Mouse (Mus musculus): ENCODE measurements around the gene Wdr18. TPM values are rescaled to one million over a fixed set of nuclear protein-coding genes. Genes with fewer than 3 reads are reported as not detected.

Gene Wdr18
- polyA plus RNA-seq, 1 experiment from 2014 or later, result 107 TPM

DNA sequence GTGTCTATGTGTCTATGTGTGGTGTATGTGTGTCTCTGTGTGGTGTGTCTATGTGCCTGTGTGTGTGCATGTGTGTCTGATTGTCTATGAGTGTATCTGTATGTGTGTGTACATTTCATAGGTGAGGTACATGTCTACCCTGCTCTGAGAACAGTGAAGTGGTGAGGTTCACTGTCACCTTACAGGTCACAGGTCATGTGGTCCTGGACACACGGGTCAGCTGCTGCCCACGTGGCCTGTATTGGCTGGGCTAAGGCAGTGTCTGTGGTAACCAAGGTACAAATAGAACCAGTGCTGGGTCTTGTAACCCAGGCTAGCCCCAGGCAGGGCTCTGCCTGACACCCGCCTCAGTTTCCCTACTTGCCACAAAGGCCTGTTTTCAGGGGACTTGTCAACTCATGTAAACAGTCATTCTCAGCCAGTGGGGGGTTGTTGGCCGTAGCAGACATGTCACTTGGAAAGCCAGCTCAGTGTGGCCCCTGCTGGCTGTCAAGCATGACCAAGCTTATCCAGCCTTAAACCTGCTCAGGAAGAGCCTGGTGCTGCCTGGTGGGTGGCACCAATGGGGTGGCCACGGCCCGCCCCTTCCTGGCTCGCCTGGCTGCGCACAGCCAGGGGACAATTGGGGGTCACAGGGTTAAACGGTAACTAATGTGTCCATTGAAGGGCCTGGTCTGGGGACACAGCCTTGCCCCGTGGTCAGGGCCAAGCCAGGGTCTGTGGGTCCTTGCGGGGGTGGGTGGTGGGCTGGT lies 22.0 kb upstream of the Wdr18 start:
- peaks cover 33% of the 10 kb centered on the region for H3K4me1 ChIP-seq (ENCODE audit: control insufficient read depth, insufficient read depth, low read length)
- WGBS, result 74% methylated on average over 11 of the region's 11 CpGs
- no peak for ATAC-seq (ENCODE audit: insufficient number of reproducible peaks, insufficient read depth, low FRiP score, low read depth)
- H3K9me3 ChIP-seq (ENCODE audit: control insufficient read depth, low read depth, low read length), result no peaks in the 10 kb centered on the region
- no peak overlapping the region for H3K27ac ChIP-seq (ENCODE audit: low read length)
- no peak overlapping the region for H3K9ac ChIP-seq (replicated peaks; ENCODE audit: low read depth, low read length)
- H3K36me3 ChIP-seq (ENCODE audit: control insufficient read depth, insufficient read depth, low read length), result peaks cover 28% of the 10 kb centered on the region
- H3K27me3 ChIP-seq (ENCODE audit: control insufficient read depth, insufficient read depth, low read length), result no peaks in the 10 kb centered on the region
- H3K4me2 ChIP-seq (replicated peaks; ENCODE audit: low read depth, low read length), result no peak overlapping the region
- no peak overlapping the region for H3K4me3 ChIP-seq (ENCODE audit: low read depth, low read length)

GRCm38 (mm10) chr10:79940749-79941148 lies 19.2 kb upstream of the Wdr18 start:
- Histone ChIP-seq H3K4me2 (replicated peaks; ENCODE audit: low read depth, low read length) (no peak overlapping the region), H3K4me3 (ENCODE audit: low read depth, low read length) (no peak overlapping the region), H3K4me1 (ENCODE audit: control insufficient read depth, insufficient read depth, low read length) (peaks cover 23% of the 10 kb centered on the region), H3K27ac (ENCODE audit: low read length) (no peak overlapping the region), H3K36me3 (ENCODE audit: control insufficient read depth, insufficient read depth, low read length) (peaks cover 22% of the 10 kb centered on the region), H3K27me3 (ENCODE audit: control insufficient read depth, insufficient read depth, low read length) (no peaks in the 10 kb centered on the region), H3K9ac (replicated peaks; ENCODE audit: low read depth, low read length) (no peak overlapping the region), H3K9me3 (ENCODE audit: control insufficient read depth, low read depth, low read length) (no peaks in the 10 kb centered on the region)
- no peak for ATAC-seq (ENCODE audit: insufficient number of reproducible peaks, insufficient read depth, low FRiP score, low read depth)
- 62% methylated on average over 7 of the region's 7 CpGs for WGBS

- peak overlapping the region; percentile 55 for H3K27ac ChIP-seq (ENCODE audit: low read length)
- WGBS, result 69% methylated on average over 1 of the region's 1 CpGs
- no peaks in the 10 kb centered on the region for H3K9me3 ChIP-seq (ENCODE audit: control insufficient read depth, low read depth, low read length)
- no peak overlapping the region for H3K4me3 ChIP-seq (ENCODE audit: low read depth, low read length)
- H3K27me3 ChIP-seq (ENCODE audit: control insufficient read depth, insufficient read depth, low read length), result no peaks in the 10 kb centered on the region
- H3K4me1 ChIP-seq (ENCODE audit: control insufficient read depth, insufficient read depth, low read length), result peaks cover 25% of the 10 kb centered on the region; the same call in 1 of the 2 replicates
- no peak overlapping the region for H3K9ac ChIP-seq (replicated peaks; ENCODE audit: low read depth, low read length)
- peaks cover 15% of the 10 kb centered on the region for H3K36me3 ChIP-seq (ENCODE audit: control insufficient read depth, insufficient read depth, low read length)
- no peak for ATAC-seq (ENCODE audit: insufficient number of reproducible peaks, insufficient read depth, low FRiP score, low read depth)
- no peak overlapping the region for H3K4me2 ChIP-seq (replicated peaks; ENCODE audit: low read depth, low read length)
Measured at GRCm38 (mm10) chr10:79942988-79943387, 17.0 kb upstream of the Wdr18 start.

GRCm38 (mm10) chr10:79943471-79943901 lies 16.5 kb upstream of the Wdr18 start:
- Histone ChIP-seq H3K27me3 (ENCODE audit: control insufficient read depth, insufficient read depth, low read length) (no peaks in the 10 kb centered on the region), H3K4me2 (replicated peaks; ENCODE audit: low read depth, low read length) (no peak overlapping the region), H3K4me3 (ENCODE audit: low read depth, low read length) (no peak overlapping the region), H3K36me3 (ENCODE audit: control insufficient read depth, insufficient read depth, low read length) (peaks cover 13% of the 10 kb centered on the region; the same call in 1 of the 2 replicates), H3K4me1 (ENCODE audit: control insufficient read depth, insufficient read depth, low read length) (peaks cover 25% of the 10 kb centered on the region; the same call in 1 of the 2 replicates), H3K27ac (ENCODE audit: low read length) (peak overlapping the region; percentile 55; the same call in 1 of the 2 replicates), H3K9me3 (ENCODE audit: control insufficient read depth, low read depth, low read length) (no peaks in the 10 kb centered on the region), H3K9ac (replicated peaks; ENCODE audit: low read depth, low read length) (no peak overlapping the region)
- ATAC-seq (ENCODE audit: insufficient number of reproducible peaks, insufficient read depth, low FRiP score, low read depth), result peak; percentile 71
- WGBS, result 54% methylated on average over 9 of the region's 9 CpGs

GRCm38 (mm10) chr10:79945507-79946234 lies 14.3 kb upstream of the Wdr18 start:
- ATAC-seq (ENCODE audit: insufficient number of reproducible peaks, insufficient read depth, low FRiP score, low read depth), result peak; percentile 29
- no peak overlapping the region for H3K4me3 ChIP-seq (ENCODE audit: low read depth, low read length)
- H3K4me2 ChIP-seq (replicated peaks; ENCODE audit: low read depth, low read length), result peak overlapping the region; percentile 14; the same call in 1 of the 2 replicates
- H3K27me3 ChIP-seq (ENCODE audit: control insufficient read depth, insufficient read depth, low read length), result no peaks in the 10 kb centered on the region
- WGBS, result 32% methylated on average over 16 of the region's 16 CpGs
- peaks cover 31% of the 10 kb centered on the region for H3K36me3 ChIP-seq (ENCODE audit: control insufficient read depth, insufficient read depth, low read length)
- no peak overlapping the region for H3K9ac ChIP-seq (replicated peaks; ENCODE audit: low read depth, low read length)
- no peaks in the 10 kb centered on the region for H3K9me3 ChIP-seq (ENCODE audit: control insufficient read depth, low read depth, low read length)
- peak overlapping the region; percentile 55 for H3K27ac ChIP-seq (ENCODE audit: low read length)
- peaks cover 25% of the 10 kb centered on the region; the same call in 1 of the 2 replicates for H3K4me1 ChIP-seq (ENCODE audit: control insufficient read depth, insufficient read depth, low read length)

- no peaks in the 10 kb centered on the region for H3K27me3 ChIP-seq (ENCODE audit: control insufficient read depth, insufficient read depth, low read length)
- peak overlapping the region; percentile 55; the same call in 1 of the 2 replicates for H3K27ac ChIP-seq (ENCODE audit: low read length)
- H3K4me2 ChIP-seq (replicated peaks; ENCODE audit: low read depth, low read length), result peak overlapping the region; percentile 11; the same call in 1 of the 2 replicates
- H3K9ac ChIP-seq (replicated peaks; ENCODE audit: low read depth, low read length), result no peak overlapping the region
- H3K4me3 ChIP-seq (ENCODE audit: low read depth, low read length), result no peak overlapping the region
- peaks cover 25% of the 10 kb centered on the region; the same call in 1 of the 2 replicates for H3K4me1 ChIP-seq (ENCODE audit: control insufficient read depth, insufficient read depth, low read length)
- H3K36me3 ChIP-seq (ENCODE audit: control insufficient read depth, insufficient read depth, low read length), result peaks cover 36% of the 10 kb centered on the region
- H3K9me3 ChIP-seq (ENCODE audit: control insufficient read depth, low read depth, low read length), result no peaks in the 10 kb centered on the region
- 17% methylated on average over 7 of the region's 7 CpGs for WGBS
- peak; percentile 43; the same call in 1 of the 2 replicates for ATAC-seq (ENCODE audit: insufficient number of reproducible peaks, insufficient read depth, low FRiP score, low read depth)
Measured at GRCm38 (mm10) chr10:79946752-79947322, 13.1 kb upstream of the Wdr18 start.

- H3K4me3 ChIP-seq (ENCODE audit: low read depth, low read length), result no peak overlapping the region
- H3K4me2 ChIP-seq (replicated peaks; ENCODE audit: low read depth, low read length), result no peak overlapping the region
- H3K9me3 ChIP-seq (ENCODE audit: control insufficient read depth, low read depth, low read length), result no peaks in the 10 kb centered on the region
- no peak overlapping the region for H3K27ac ChIP-seq (ENCODE audit: low read length)
- H3K9ac ChIP-seq (replicated peaks; ENCODE audit: low read depth, low read length), result no peak overlapping the region
- ATAC-seq (ENCODE audit: insufficient number of reproducible peaks, insufficient read depth, low FRiP score, low read depth), result no peak
- H3K36me3 ChIP-seq (ENCODE audit: control insufficient read depth, insufficient read depth, low read length), result peaks cover 37% of the 10 kb centered on the region
- WGBS, result 42% methylated on average over 6 of the region's 6 CpGs
- peaks cover 25% of the 10 kb centered on the region; the same call in 1 of the 2 replicates for H3K4me1 ChIP-seq (ENCODE audit: control insufficient read depth, insufficient read depth, low read length)
- H3K27me3 ChIP-seq (ENCODE audit: control insufficient read depth, insufficient read depth, low read length), result no peaks in the 10 kb centered on the region
Measured at GRCm38 (mm10) chr10:79947502-79947901, 12.4 kb upstream of the Wdr18 start.

DNA sequence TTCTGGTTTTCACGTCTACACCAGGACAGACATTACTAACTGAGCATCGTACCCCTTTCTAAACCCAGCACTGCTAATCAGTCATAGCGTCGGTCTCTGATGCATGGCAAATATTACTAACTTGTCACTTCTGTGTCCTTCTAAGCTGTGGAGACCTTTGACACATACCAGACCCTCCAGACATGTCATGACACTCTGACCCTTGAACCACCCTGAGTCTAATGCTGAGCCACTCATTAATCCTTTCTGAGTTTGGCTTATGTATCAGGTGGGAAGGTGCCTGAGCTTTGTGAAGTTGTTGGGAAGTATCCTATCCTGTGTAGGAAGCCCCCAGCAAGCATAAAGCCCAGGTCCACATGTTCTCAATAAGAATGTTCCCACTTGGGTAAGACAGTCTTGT lies 10.1 kb upstream of the Wdr18 start:
- Histone ChIP-seq H3K27me3 (ENCODE audit: control insufficient read depth, insufficient read depth, low read length) (no peaks in the 10 kb centered on the region), H3K4me3 (ENCODE audit: low read depth, low read length) (no peak overlapping the region), H3K4me2 (replicated peaks; ENCODE audit: low read depth, low read length) (no peak overlapping the region), H3K36me3 (ENCODE audit: control insufficient read depth, insufficient read depth, low read length) (peaks cover 44% of the 10 kb centered on the region), H3K9me3 (ENCODE audit: control insufficient read depth, low read depth, low read length) (no peaks in the 10 kb centered on the region), H3K4me1 (ENCODE audit: control insufficient read depth, insufficient read depth, low read length) (peaks cover 22% of the 10 kb centered on the region; the same call in 1 of the 2 replicates), H3K9ac (replicated peaks; ENCODE audit: low read depth, low read length) (no peak overlapping the region), H3K27ac (ENCODE audit: low read length) (no peak overlapping the region)
- ATAC-seq (ENCODE audit: insufficient number of reproducible peaks, insufficient read depth, low FRiP score, low read depth), result no peak
- WGBS, result 71% methylated on average over 4 of the region's 4 CpGs
